ENCODE assay signal across 12 mouse cellular contexts in genomic region chr17:36082519-36083232, GRCm38 (mm10). TPM values are rescaled to one million over a fixed set of nuclear protein-coding genes. Genes with fewer than 3 reads are reported as not detected.
A peak's percentile ranks its signal among the peaks of the same experiment; 100 is the strongest.
DNase-seq lines count a peak whose midpoint lies in the region; ATAC-seq and TF ChIP-seq lines count a peak whose summit lies in the region.
"Not testable (repeated sequence)": the region's sequence is repeated elsewhere in the genome, so short reads cannot be mapped to it uniquely, and the experiment has no call there.
"Had no signal": no experiment of that assay in that cellular context is flagged by ENCODE, and none has a peak within 500 bp of the region (broad histone marks: within the 10 kb centered on the region; RNA-seq: fewer than 3 reads in every experiment).

No protein-coding gene starts in this region.

- TF ChIP-seq POLR2A in spleen, adult 2 months (IDR thresholded peaks at IDR 0.05; ENCODE audit: low read depth, low read length): not testable (repeated sequence)

- peak overlapping the region; percentile 69; the same call in 1 of the 2 replicates for H3K9ac ChIP-seq in forebrain, embryonic 13.5 days
- not testable (repeated sequence) for H3K9ac ChIP-seq in heart, embryonic 14.5 days (ENCODE audit: low read length); liver, embryonic 15.5 days
- peak overlapping the region; percentile 46; the same call in 1 of the 2 replicates for H3K9ac ChIP-seq in midbrain, embryonic 15.5 days

- H3K27me3 ChIP-seq in forebrain, embryonic 13.5 days: peaks cover 24% of the 10 kb centered on the region
- peaks cover 30% of the 10 kb centered on the region for H3K27me3 ChIP-seq in heart, embryonic 14.5 days (ENCODE audit: control insufficient read depth, insufficient read depth, low read length)
- peaks cover 53% of the 10 kb centered on the region for H3K27me3 ChIP-seq in liver, embryonic 15.5 days
- H3K27me3 ChIP-seq in midbrain, embryonic 15.5 days (replicated peaks): peaks cover 17% of the 10 kb centered on the region
- H3K27me3 ChIP-seq in spleen, adult 2 months (ENCODE audit: control insufficient read depth, insufficient read depth, low read length): not testable (repeated sequence)

- ATAC-seq in forebrain, embryonic 13.5 days; heart, embryonic 14.5 days (ENCODE audit: insufficient number of reproducible peaks, insufficient read depth, low FRiP score, low read depth); liver, embryonic 15.5 days (ENCODE audit: insufficient read depth); midbrain, embryonic 15.5 days (replicated peaks): not testable (repeated sequence)

- not testable (repeated sequence) for H3K27ac ChIP-seq in brown adipose tissue, adult 24 weeks (replicated peaks; ENCODE audit: low read depth, low read length); forebrain, embryonic 13.5 days; heart, embryonic 14.5 days (replicated peaks in 1 of 2; ENCODE audit: control insufficient read depth in 1 of 2, insufficient read depth in 1 of 2, low read depth in 2 of 2, low read length in 2 of 2); left cerebral cortex, adult 2 months; liver, embryonic 15.5 days (replicated peaks); midbrain, embryonic 15.5 days; spleen, adult 2 months (ENCODE audit: insufficient read depth, low read length)

- intact Hi-C loops in left cerebral cortex, adult 2 months (cut with DNase I): not testable (repeated sequence)

- peak; percentile 21 for DNase-seq in induced T-regulatory cell, adult 2 months (ENCODE audit: low read depth)
- peak in 1 of 2 experiments; percentile 20 for DNase-seq in left cerebral cortex, adult 2 months (ENCODE audit: extremely low spot score in 1 of 2, low spot score in 2 of 2)
- not testable (repeated sequence) for DNase-seq in spleen, adult 2 months (ENCODE audit: low read depth in 1 of 2, low spot score in 2 of 2)

- H3K4me1 ChIP-seq in brown adipose tissue, adult 24 weeks (ENCODE audit: control insufficient read depth, insufficient read depth, insufficient read length, low read length); heart, embryonic 14.5 days (ENCODE audit: control insufficient read depth in 2 of 2, insufficient read depth in 2 of 2, low read length in 2 of 2); midbrain, embryonic 15.5 days; spleen, adult 2 months (ENCODE audit: control insufficient read depth, insufficient read depth, insufficient read length): not testable (repeated sequence)
- H3K4me1 ChIP-seq in forebrain, embryonic 13.5 days: 0 out of 2 replicates have a peak, but pooled peaks cover 13% of the 10 kb centered on the region
- H3K4me1 ChIP-seq in liver, embryonic 15.5 days (replicated peaks): 0 out of 2 replicates have a peak, but pooled peaks cover 11% of the 10 kb centered on the region

- H3K36me3 ChIP-seq in forebrain, embryonic 13.5 days (ENCODE audit: poor library complexity, severe bottlenecking); heart, embryonic 14.5 days (ENCODE audit: control insufficient read depth, insufficient read depth, low read length); liver, embryonic 15.5 days (replicated peaks); midbrain, embryonic 15.5 days (replicated peaks); spleen, adult 2 months (ENCODE audit: control insufficient read depth, insufficient read depth, low read length): not testable (repeated sequence)

- 34% methylated on average over 6 of the region's 6 CpGs for WGBS in forebrain, embryonic 13.5 days
- 29% methylated on average over 5 of the region's 6 CpGs for WGBS in heart, embryonic 14.5 days
- WGBS in liver, embryonic 15.5 days (ENCODE audit: insufficient replicate concordance): 25% methylated on average over 6 of the region's 6 CpGs
- WGBS in midbrain, embryonic 15.5 days: 35% methylated on average over 6 of the region's 6 CpGs
- 35% methylated on average over 6 of the region's 6 CpGs for WGBS in spleen, adult 2 months

- TF ChIP-seq CTCF in left cerebral cortex, adult 2 months (IDR thresholded peaks at IDR 0.05); spleen, adult 2 months (IDR thresholded peaks at IDR 0.05; ENCODE audit: extremely low read depth, insufficient read depth, insufficient read length, insufficient replicate concordance): not testable (repeated sequence)

- peak overlapping the region; percentile 46; the same call in 1 of the 2 replicates for H3K4me3 ChIP-seq in brown adipose tissue, adult 24 weeks (ENCODE audit: insufficient read depth, low read depth, low read length)
- H3K4me3 ChIP-seq in forebrain, embryonic 13.5 days: peak overlapping the region; percentile 52
- peak overlapping the region; percentile 51; a peak in 3 of 4 replicates for H3K4me3 ChIP-seq in heart, embryonic 14.5 days (ENCODE audit: control insufficient read depth in 1 of 2, insufficient read depth in 1 of 2, low read depth in 1 of 2, low read length in 2 of 2)
- peak overlapping the region; percentile 50 for H3K4me3 ChIP-seq in left cerebral cortex, adult 2 months
- peak overlapping the region; percentile 57 for H3K4me3 ChIP-seq in liver, embryonic 15.5 days (replicated peaks)
- peak overlapping the region; percentile 48 for H3K4me3 ChIP-seq in midbrain, embryonic 15.5 days
- peak overlapping the region; percentile 80; the same call in 1 of the 2 replicates for H3K4me3 ChIP-seq in spleen, adult 2 months (ENCODE audit: extremely low read depth, insufficient read depth, insufficient read length)

- H3K4me2 ChIP-seq in forebrain, embryonic 13.5 days: peak overlapping the region; percentile 95
- peak overlapping the region; percentile 93 for H3K4me2 ChIP-seq in heart, embryonic 14.5 days (ENCODE audit: low read length)
- peak overlapping the region; percentile 75 for H3K4me2 ChIP-seq in liver, embryonic 15.5 days
- H3K4me2 ChIP-seq in midbrain, embryonic 15.5 days: peak overlapping the region; percentile 90

- H3K9me3 ChIP-seq in forebrain, embryonic 13.5 days (replicated peaks); heart, embryonic 14.5 days (ENCODE audit: control insufficient read depth, low read length); liver, embryonic 15.5 days (replicated peaks); midbrain, embryonic 15.5 days: not testable (repeated sequence)

RNA-seq across cellular contexts. Expression of gene Gm11127, which starts 24.5 kb away (rescaled TPM):
- polyA plus RNA-seq in brown adipose tissue, adult 24 weeks (2012; ENCODE audit: insufficient read depth, insufficient read length, missing spikeins): not detected in 2 replicates
- not detected in 2 replicates for polyA plus RNA-seq in forebrain, embryonic 13.5 days (2015; fragmentation: Nextera tagmentation; extraction: Ambion mirVana)
- polyA plus RNA-seq in heart, embryonic 14.5 days (2014; fragmentation: Nextera tagmentation; extraction: Ambion mirVana): not detected in 2 replicates
- total RNA-seq in left cerebral cortex, adult 2 months (2021): 1 to 10 TPM; 1.1 to 1.5 TPM
- not detected in 2 replicates for polyA plus RNA-seq in liver, embryonic 15.5 days (2015; fragmentation: Nextera tagmentation; extraction: Ambion mirVana)
- polyA plus RNA-seq in midbrain, embryonic 15.5 days (2015; fragmentation: Nextera tagmentation; extraction: Ambion mirVana): not detected in 2 replicates
- polyA plus RNA-seq in spleen, adult 2 months (2012; rRNA removed): 0.08 and 0.19 TPM in 2 replicates

RNA-seq across cellular contexts. Expression of gene Gm19684, which starts 38.8 kb away (rescaled TPM):
- not detected in 2 replicates for polyA plus RNA-seq in brown adipose tissue, adult 24 weeks (2012; ENCODE audit: insufficient read depth, insufficient read length, missing spikeins)
- not detected in 2 replicates for polyA plus RNA-seq in forebrain, embryonic 13.5 days (2015; fragmentation: Nextera tagmentation; extraction: Ambion mirVana)
- polyA plus RNA-seq in heart, embryonic 14.5 days (2014; fragmentation: Nextera tagmentation; extraction: Ambion mirVana): not detected in 2 replicates
- total RNA-seq in left cerebral cortex, adult 2 months (2021): not detected
- polyA plus RNA-seq in liver, embryonic 15.5 days (2015; fragmentation: Nextera tagmentation; extraction: Ambion mirVana): not detected in 2 replicates
- polyA plus RNA-seq in midbrain, embryonic 15.5 days (2015; fragmentation: Nextera tagmentation; extraction: Ambion mirVana): not detected in 2 replicates
- polyA plus RNA-seq in spleen, adult 2 months (2012; rRNA removed): 0.43 and 0.44 TPM in 2 replicates
- total RNA-seq: gastrocnemius, adult 18-20 months; layer of hippocampus, postnatal 14 days had no signal
- polyA plus RNA-seq: C2C12; testis, adult 2 months had no signal

RNA-seq across cellular contexts. Expression of gene Gm6034, which starts 39.9 kb away (rescaled TPM):
- polyA plus RNA-seq in brown adipose tissue, adult 24 weeks (2012; ENCODE audit: insufficient read depth, insufficient read length, missing spikeins): not detected in 2 replicates
- polyA plus RNA-seq in forebrain, embryonic 13.5 days (2015; fragmentation: Nextera tagmentation; extraction: Ambion mirVana): not detected in 2 replicates
- polyA plus RNA-seq in heart, embryonic 14.5 days (2014; fragmentation: Nextera tagmentation; extraction: Ambion mirVana): not detected in 2 replicates
- not detected for total RNA-seq in left cerebral cortex, adult 2 months (2021)
- polyA plus RNA-seq in liver, embryonic 15.5 days (2015; fragmentation: Nextera tagmentation; extraction: Ambion mirVana): not detected in 2 replicates
- not detected in 2 replicates for polyA plus RNA-seq in midbrain, embryonic 15.5 days (2015; fragmentation: Nextera tagmentation; extraction: Ambion mirVana)
- 0.08 and 0.22 TPM in 2 replicates for polyA plus RNA-seq in spleen, adult 2 months (2012; rRNA removed)
- total RNA-seq: gastrocnemius, adult 18-20 months; layer of hippocampus, postnatal 14 days had no signal
- polyA plus RNA-seq: C2C12; testis, adult 2 months had no signal

RNA-seq across cellular contexts. Expression of gene H2-T22, which starts 40.1 kb away (rescaled TPM):
- 57.5 and 83.0 TPM in 2 replicates for polyA plus RNA-seq in brown adipose tissue, adult 24 weeks (2012; ENCODE audit: insufficient read depth, insufficient read length, missing spikeins)
- 4.0 TPM in 2 replicates for polyA plus RNA-seq in forebrain, embryonic 13.5 days (2015; fragmentation: Nextera tagmentation; extraction: Ambion mirVana)
- 7.4 and 8.7 TPM in 2 replicates for polyA plus RNA-seq in heart, embryonic 14.5 days (2014; fragmentation: Nextera tagmentation; extraction: Ambion mirVana)
- 10 to 100 TPM; 13.7 to 14.8 TPM for total RNA-seq in left cerebral cortex, adult 2 months (2021)
- 11.9 and 13.2 TPM in 2 replicates for polyA plus RNA-seq in liver, embryonic 15.5 days (2015; fragmentation: Nextera tagmentation; extraction: Ambion mirVana)
- 6.0 and 7.2 TPM in 2 replicates for polyA plus RNA-seq in midbrain, embryonic 15.5 days (2015; fragmentation: Nextera tagmentation; extraction: Ambion mirVana)
- 60.3 and 61.9 TPM in 2 replicates for polyA plus RNA-seq in spleen, adult 2 months (2012; rRNA removed)

RNA-seq across cellular contexts. Expression of gene Gm7030, which starts 46.5 kb away (rescaled TPM):
- not detected in 2 replicates for polyA plus RNA-seq in brown adipose tissue, adult 24 weeks (2012; ENCODE audit: insufficient read depth, insufficient read length, missing spikeins)
- not detected in 2 replicates for polyA plus RNA-seq in forebrain, embryonic 13.5 days (2015; fragmentation: Nextera tagmentation; extraction: Ambion mirVana)
- polyA plus RNA-seq in heart, embryonic 14.5 days (2014; fragmentation: Nextera tagmentation; extraction: Ambion mirVana): not detected in 2 replicates
- total RNA-seq in left cerebral cortex, adult 2 months (2021): not detected
- not detected in 2 replicates for polyA plus RNA-seq in liver, embryonic 15.5 days (2015; fragmentation: Nextera tagmentation; extraction: Ambion mirVana)
- polyA plus RNA-seq in midbrain, embryonic 15.5 days (2015; fragmentation: Nextera tagmentation; extraction: Ambion mirVana): not detected in 2 replicates
- polyA plus RNA-seq in spleen, adult 2 months (2012; rRNA removed): not detected in 2 replicates
- total RNA-seq: gastrocnemius, adult 18-20 months; layer of hippocampus, postnatal 14 days had no signal
- polyA plus RNA-seq: C2C12; testis, adult 2 months had no signal
